Mouse (Mus musculus): ENCODE measurements around the gene Ccdc47. TPM values are rescaled to one million over a fixed set of nuclear protein-coding genes. Genes with fewer than 3 reads are reported as not detected.

The Ccdc47 gene
- polyA plus RNA-seq, 1 experiment from 2014 or later = 96.3 TPM

DNA sequence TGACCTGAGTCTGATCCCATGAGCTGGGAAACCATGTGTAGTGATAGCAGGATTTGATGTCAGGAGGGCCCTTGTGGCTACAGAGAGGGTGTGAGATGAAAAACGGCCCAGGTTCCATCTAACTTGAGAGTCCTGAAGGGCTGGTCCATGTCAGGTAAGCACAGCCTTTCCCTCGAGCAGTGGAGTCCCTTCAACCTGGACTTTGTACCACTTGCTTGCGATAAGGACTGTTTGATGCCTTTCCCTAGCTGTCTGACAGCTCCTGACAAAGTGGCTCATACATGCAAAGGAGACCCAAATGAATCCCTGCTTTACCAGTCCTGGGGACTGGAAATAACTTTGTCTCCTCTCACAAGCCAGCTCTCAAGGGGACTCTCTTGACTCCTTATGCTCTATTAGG is 64.9 kb downstream of the Ccdc47 start:
- Histone ChIP-seq H3K27me3 (ENCODE audit: control insufficient read depth, insufficient read depth, low read depth, low read length) (no peaks in the 10 kb centered on the region), H3K4me1 (replicated peaks; ENCODE audit: control insufficient read depth, insufficient read depth, low read length) (no peaks in the 10 kb centered on the region), H3K36me3 (ENCODE audit: control insufficient read depth, insufficient read depth, low read length) (peaks cover 43% of the 10 kb centered on the region), H3K4me3 (ENCODE audit: low read length) (no peak overlapping the region), H3K27ac (ENCODE audit: low read length) (no peak overlapping the region), H3K9me3 (ENCODE audit: control insufficient read depth, low read length) (no peaks in the 10 kb centered on the region), H3K9ac (ENCODE audit: low read length) (no peak overlapping the region), H3K4me2 (ENCODE audit: low read depth, low read length) (no peak overlapping the region)
- ATAC-seq (ENCODE audit: low read depth) = no peak
- 78% methylated on average over 3 of the region's 3 CpGs for WGBS

Other genes starting within 250 kb of the Ccdc47 start
- 16.2 and 17.9 TPM in 2 replicates for gene Ace, start 248.4 kb downstream of the Ccdc47 start, polyA plus RNA-seq (2015; fragmentation: Nextera tagmentation; extraction: Ambion mirVana)
- gene Ace3, start 221.7 kb downstream of the Ccdc47 start, polyA plus RNA-seq (2015; fragmentation: Nextera tagmentation; extraction: Ambion mirVana) = 0.34 and 0.45 TPM in 2 replicates
- gene Kcnh6, start 208.2 kb downstream of the Ccdc47 start, polyA plus RNA-seq (2015; fragmentation: Nextera tagmentation; extraction: Ambion mirVana) = 0.23 and 0.34 TPM in 2 replicates
- 58.8 and 63.4 TPM in 2 replicates for gene Dcaf7, start 179.5 kb downstream of the Ccdc47 start, polyA plus RNA-seq (2015; fragmentation: Nextera tagmentation; extraction: Ambion mirVana)
- gene Taco1, start 150.3 kb downstream of the Ccdc47 start, polyA plus RNA-seq (2015; fragmentation: Nextera tagmentation; extraction: Ambion mirVana) = 8.6 and 10.4 TPM in 2 replicates
- 13.9 and 15.8 TPM in 2 replicates for gene Map3k3, start 131.7 kb downstream of the Ccdc47 start, polyA plus RNA-seq (2015; fragmentation: Nextera tagmentation; extraction: Ambion mirVana)
- gene Gm10840, start 55.5 kb downstream of the Ccdc47 start, polyA plus RNA-seq (2015; fragmentation: Nextera tagmentation; extraction: Ambion mirVana) = not detected in 2 replicates
- gene Limd2, start 55.5 kb downstream of the Ccdc47 start, polyA plus RNA-seq (2015; fragmentation: Nextera tagmentation; extraction: Ambion mirVana) = 218 and 247 TPM in 2 replicates
- gene Strada, start 14.2 kb downstream of the Ccdc47 start, polyA plus RNA-seq (2015; fragmentation: Nextera tagmentation; extraction: Ambion mirVana) = 22.7 and 24.2 TPM in 2 replicates
- gene Ddx42, start 582 bp upstream of the Ccdc47 start, polyA plus RNA-seq (2015; fragmentation: Nextera tagmentation; extraction: Ambion mirVana) = 70.2 and 72.9 TPM in 2 replicates
- gene Ftsj3, start 39.7 kb upstream of the Ccdc47 start, polyA plus RNA-seq (2015; fragmentation: Nextera tagmentation; extraction: Ambion mirVana) = 42.9 and 48.7 TPM in 2 replicates
- 242 and 250 TPM in 2 replicates for gene Psmc5, start 39.8 kb upstream of the Ccdc47 start, polyA plus RNA-seq (2015; fragmentation: Nextera tagmentation; extraction: Ambion mirVana)
- gene Smarcd2, start 56.6 kb upstream of the Ccdc47 start, polyA plus RNA-seq (2015; fragmentation: Nextera tagmentation; extraction: Ambion mirVana) = 69.3 and 71.4 TPM in 2 replicates
- 0.26 and 0.29 TPM in 2 replicates for gene Tcam1, start 60.3 kb upstream of the Ccdc47 start, polyA plus RNA-seq (2015; fragmentation: Nextera tagmentation; extraction: Ambion mirVana)
- not detected in 2 replicates for gene Gh, start 85.5 kb upstream of the Ccdc47 start, polyA plus RNA-seq (2015; fragmentation: Nextera tagmentation; extraction: Ambion mirVana)
- gene Cd79b, start 98.4 kb upstream of the Ccdc47 start, polyA plus RNA-seq (2015; fragmentation: Nextera tagmentation; extraction: Ambion mirVana) = 4.7 and 6.8 TPM in 2 replicates
- gene Scn4a, start 136.9 kb upstream of the Ccdc47 start, polyA plus RNA-seq (2015; fragmentation: Nextera tagmentation; extraction: Ambion mirVana) = 0.03 and 0.06 TPM in 2 replicates
- gene Prr29, start 149.1 kb upstream of the Ccdc47 start, polyA plus RNA-seq (2015; fragmentation: Nextera tagmentation; extraction: Ambion mirVana) = 2.0 and 4.4 TPM in 2 replicates
- 108 and 126 TPM in 2 replicates for gene Icam2, start 171.7 kb upstream of the Ccdc47 start, polyA plus RNA-seq (2015; fragmentation: Nextera tagmentation; extraction: Ambion mirVana)